Mouse (Mus musculus): ENCODE data around the gene Samhd1.

GRCm38 (mm10) chr2:157079701-157080180 is 55.3 kb downstream of the Samhd1 start:
- TF ChIP-seq CHD2 (IDR thresholded peaks at IDR 0.05; ENCODE audit: low read depth, low read length) (no peak), ZNF384 (IDR thresholded peaks at IDR 0.05; ENCODE audit: low read depth, low read length) (no peak)
